Comparison of ENCODE assay signal across 11 mouse cellular contexts in genomic region chr5:51941255-51941924, GRCm38 (mm10).
DNase-seq lines count a peak whose midpoint lies in the region; ATAC-seq and TF ChIP-seq lines count a peak whose summit lies in the region.
"Had no signal": no experiment of that assay in that cellular context is flagged by ENCODE, and none has a peak within 500 bp of the region (broad histone marks: within the 10 kb centered on the region; RNA-seq: fewer than 3 reads in every experiment).

No protein-coding gene starts in this region.

- TF ChIP-seq POLR2A in cerebellum, adult 2 months (IDR thresholded peaks at IDR 0.05; ENCODE audit: borderline replicate concordance, insufficient read depth, low read length) = no peak

- 0 out of 2 replicates have a peak, but pooled peaks cover 4% of the 10 kb centered on the region for H3K4me1 ChIP-seq in lung, embryonic 15.5 days
- no peaks in the 10 kb centered on the region for H3K4me1 ChIP-seq in cerebellum, adult 2 months (ENCODE audit: control insufficient read depth, insufficient read depth, low read length)
- H3K4me1 ChIP-seq in forebrain, embryonic 11.5 days (replicated peaks; ENCODE audit: control insufficient read depth, insufficient read depth, low read length) = no peaks in the 10 kb centered on the region

- H3K27ac ChIP-seq in lung, embryonic 15.5 days = no peak overlapping the region
- no peak overlapping the region for H3K27ac ChIP-seq in cerebellum, adult 2 months (ENCODE audit: insufficient read depth, low read length)
- no peak overlapping the region for H3K27ac ChIP-seq in forebrain, embryonic 11.5 days (ENCODE audit: low read depth, low read length)
- H3K27ac ChIP-seq: limb, embryonic 10.5 days had no signal

- no peak overlapping the region for H3K4me3 ChIP-seq in lung, embryonic 15.5 days
- no peak overlapping the region for H3K4me3 ChIP-seq in cerebellum, adult 2 months (replicated peaks; ENCODE audit: insufficient read depth, low read depth, low read length)
- no peak overlapping the region for H3K4me3 ChIP-seq in forebrain, embryonic 11.5 days (ENCODE audit: low read depth, low read length)
- H3K4me3 ChIP-seq: limb, embryonic 10.5 days had no signal

- peak; percentile 4 for DNase-seq in urinary bladder, postnatal 14 days (ENCODE audit: low spot score)
- DNase-seq in urinary bladder, adult 18-20 months (ENCODE audit: low spot score in 2 of 2) = no peak
- DNase-seq in cerebellum, adult 2 months = no peak
- no peak for DNase-seq in forebrain, embryonic 11.5 days (ENCODE audit: low spot score)
- DNase-seq in natural killer cell, adult 2 months (ENCODE audit: low spot score in 2 of 2) = no peak
- DNase-seq: right cerebral cortex, postnatal 25 days; thymus, postnatal 4 days had no signal

- H3K4me2 ChIP-seq in lung, embryonic 15.5 days = no peak overlapping the region; the same call in 1 of the 2 replicates
- no peak overlapping the region for H3K4me2 ChIP-seq in forebrain, embryonic 11.5 days (ENCODE audit: low read depth, low read length, severe bottlenecking)

- H3K36me3 ChIP-seq in lung, embryonic 15.5 days = no peaks in the 10 kb centered on the region
- no peaks in the 10 kb centered on the region for H3K36me3 ChIP-seq in forebrain, embryonic 11.5 days (ENCODE audit: control insufficient read depth, insufficient read depth, low read length)
- H3K36me3 ChIP-seq: limb, embryonic 10.5 days had no signal

- no peak for TF ChIP-seq CTCF in cerebellum, adult 2 months (IDR thresholded peaks at IDR 0.05; ENCODE audit: borderline replicate concordance, insufficient read depth, low read depth, low read length)

- peak; percentile 85 for ATAC-seq in erythroblast, adult 5-6 weeks (replicated peaks; ENCODE audit: low FRiP score, poor library complexity, severe bottlenecking)
- ATAC-seq in lung, embryonic 15.5 days (ENCODE audit: borderline replicate concordance, extremely low read depth, low FRiP score, low TSS enrichment) = peak; percentile 62; the same call in 1 of the 2 replicates
- ATAC-seq in forebrain, embryonic 11.5 days (replicated peaks; ENCODE audit: low FRiP score) = no peak
- ATAC-seq: Patski had no signal

- WGBS in lung, embryonic 15.5 days = 24% methylated on average over 8 of the region's 8 CpGs
- 67% methylated on average over 8 of the region's 8 CpGs for WGBS in cerebellum, adult 2 months
- 66% methylated on average over 8 of the region's 8 CpGs for WGBS in forebrain, embryonic 11.5 days

- H3K9ac ChIP-seq in lung, embryonic 15.5 days = no peak overlapping the region
- no peak overlapping the region for H3K9ac ChIP-seq in forebrain, embryonic 11.5 days (ENCODE audit: low read length)

- no peaks in the 10 kb centered on the region for H3K9me3 ChIP-seq in lung, embryonic 15.5 days
- no peaks in the 10 kb centered on the region for H3K9me3 ChIP-seq in forebrain, embryonic 11.5 days (ENCODE audit: control insufficient read depth, low read length)
- H3K9me3 ChIP-seq: limb, embryonic 10.5 days had no signal

- H3K27me3 ChIP-seq in lung, embryonic 15.5 days = no peaks in the 10 kb centered on the region
- no peaks in the 10 kb centered on the region for H3K27me3 ChIP-seq in cerebellum, adult 2 months (ENCODE audit: control insufficient read depth, insufficient read depth, low read length)
- H3K27me3 ChIP-seq in forebrain, embryonic 11.5 days (ENCODE audit: control insufficient read depth, insufficient read depth, low read length) = no peaks in the 10 kb centered on the region
- H3K27me3 ChIP-seq: Patski had no signal
